Comparison of ENCODE assay signal across 23 mouse cellular contexts in the genomic region with DNA sequence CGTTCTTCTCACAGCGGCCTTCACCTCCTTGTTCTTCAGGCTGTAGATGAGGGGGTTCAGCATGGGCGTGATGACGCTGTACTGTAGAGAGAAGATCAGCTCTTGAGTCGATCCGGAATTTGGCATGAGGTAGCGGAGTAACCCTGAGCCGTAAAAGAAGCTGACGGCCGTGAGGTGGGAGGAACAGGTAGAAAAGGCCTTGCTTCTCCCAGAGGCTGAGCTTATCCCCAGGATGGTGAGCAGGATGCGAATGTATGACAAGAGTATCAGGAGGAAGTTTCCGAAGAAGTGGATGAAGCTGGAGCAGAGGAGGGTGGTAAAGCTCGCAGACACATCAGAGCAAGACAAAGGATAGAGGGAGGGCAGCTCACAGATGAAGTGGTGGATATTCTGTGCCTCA. TPM values are rescaled to one million over a fixed set of nuclear protein-coding genes. Genes with fewer than 3 reads are reported as not detected.
"Had no signal": no experiment of that assay in that cellular context is flagged by ENCODE, and none has a peak within 500 bp of the region (broad histone marks: within the 10 kb centered on the region; RNA-seq: fewer than 3 reads in every experiment).

No protein-coding gene starts in this region.

- H3K27me3 ChIP-seq: lung, embryonic 15.5 days; midbrain, embryonic 13.5 days; midbrain, embryonic 15.5 days; neural tube, embryonic 12.5 days; stomach, embryonic 15.5 days had no signal

- H3K9ac ChIP-seq: liver, postnatal 0 days; lung, embryonic 15.5 days; midbrain, embryonic 13.5 days; midbrain, embryonic 15.5 days; neural tube, embryonic 12.5 days; stomach, embryonic 15.5 days had no signal

- DNase-seq: liver, postnatal 0 days; lung, adult 2 months; lung, postnatal 14 days; lung, postnatal 36 days; right cerebral cortex, postnatal 14 days; thymus, adult 2 months; thymus, postnatal 25 days had no signal

- ATAC-seq: liver, postnatal 0 days; lung, postnatal 0 days; midbrain, embryonic 13.5 days; midbrain, embryonic 15.5 days had no signal

- H3K36me3 ChIP-seq: lung, embryonic 15.5 days; midbrain, embryonic 13.5 days; midbrain, embryonic 15.5 days; neural tube, embryonic 12.5 days; stomach, embryonic 15.5 days had no signal

- H3K9me3 ChIP-seq: lung, embryonic 15.5 days; megakaryocyte, embryonic 14.5 days; midbrain, embryonic 13.5 days; midbrain, embryonic 15.5 days; neural tube, embryonic 12.5 days; stomach, embryonic 15.5 days had no signal

- H3K4me1 ChIP-seq: lung, embryonic 15.5 days; megakaryocyte, embryonic 14.5 days; midbrain, embryonic 13.5 days; midbrain, embryonic 15.5 days; neural tube, embryonic 12.5 days; stomach, embryonic 15.5 days had no signal

- H3K27ac ChIP-seq: lung, embryonic 15.5 days; macrophage; midbrain, embryonic 13.5 days; midbrain, embryonic 15.5 days; neural tube, embryonic 12.5 days; stomach, embryonic 15.5 days; stomach, postnatal 0 days had no signal

- H3K4me3 ChIP-seq: lung, embryonic 15.5 days; megakaryocyte, embryonic 14.5 days; midbrain, embryonic 13.5 days; midbrain, embryonic 15.5 days; neural tube, embryonic 12.5 days; stomach, embryonic 15.5 days had no signal

- H3K4me2 ChIP-seq: lung, embryonic 15.5 days; midbrain, embryonic 11.5 days; midbrain, embryonic 13.5 days; midbrain, embryonic 15.5 days; neural tube, embryonic 12.5 days; stomach, embryonic 15.5 days had no signal

RNA-seq across cellular contexts. Expression of gene Olfr283, which starts 2.5 kb away (rescaled TPM):
- total RNA-seq: megakaryocyte progenitor cell, adult 5-6 weeks; midbrain, postnatal 0 days; monocyte, adult 5-6 weeks; neutrophil, adult 5-6 weeks had no signal
- polyA plus RNA-seq: liver, postnatal 0 days; lung, adult 2 months; lung, embryonic 15.5 days; lung, postnatal 0 days; macrophage; midbrain, embryonic 11.5 days; midbrain, embryonic 13.5 days; midbrain, embryonic 15.5 days; midbrain, postnatal 0 days; neural tube, embryonic 12.5 days; neural tube, embryonic 14.5 days; spleen, adult 2 months; stomach, embryonic 15.5 days; stomach, postnatal 0 days; thymus, adult 2 months had no signal

RNA-seq across cellular contexts. Expression of gene Olfr284, which starts 37.4 kb away (rescaled TPM):
- total RNA-seq: megakaryocyte progenitor cell, adult 5-6 weeks; midbrain, postnatal 0 days; monocyte, adult 5-6 weeks; neutrophil, adult 5-6 weeks had no signal
- polyA plus RNA-seq: liver, postnatal 0 days; lung, adult 2 months; lung, embryonic 15.5 days; lung, postnatal 0 days; macrophage; midbrain, embryonic 11.5 days; midbrain, embryonic 13.5 days; midbrain, embryonic 15.5 days; midbrain, postnatal 0 days; neural tube, embryonic 12.5 days; neural tube, embryonic 14.5 days; spleen, adult 2 months; stomach, embryonic 15.5 days; stomach, postnatal 0 days; thymus, adult 2 months had no signal

RNA-seq across cellular contexts. Expression of gene Olfr282, which starts 52.8 kb away (rescaled TPM):
- total RNA-seq: megakaryocyte progenitor cell, adult 5-6 weeks; midbrain, postnatal 0 days; monocyte, adult 5-6 weeks; neutrophil, adult 5-6 weeks had no signal
- polyA plus RNA-seq: liver, postnatal 0 days; lung, adult 2 months; lung, embryonic 15.5 days; lung, postnatal 0 days; macrophage; midbrain, embryonic 11.5 days; midbrain, embryonic 13.5 days; midbrain, embryonic 15.5 days; midbrain, postnatal 0 days; neural tube, embryonic 12.5 days; neural tube, embryonic 14.5 days; spleen, adult 2 months; stomach, embryonic 15.5 days; stomach, postnatal 0 days; thymus, adult 2 months had no signal
